Mouse (Mus musculus) midbrain, postnatal 0 days (tissue): ENCODE data around the gene Mecr. TPM values are rescaled to one million over a fixed set of nuclear protein-coding genes. Genes with fewer than 3 reads are reported as not detected.

Experiments
- ATAC-seq: fragments of 200-750 bp; cut with Nextera tagmentation; 2 replicates; pipeline ENCODE4 v1.8.0; 2017; ENCODE audit warnings: moderate number of reproducible peaks, mild to moderate bottlenecking, moderate TSS enrichment, moderate library complexity; ENCODE audit not compliant: low FRiP score
- DNase-seq: peaks from one replicate; pipeline ENCODE4 v3.0.0-alpha.2; 2015; ENCODE audit warnings: low spot score
- H3K27ac ChIP-seq: fragments of 300-500 bp; sonication (generic); 2 replicates; pipeline ENCODE4 v1.5.1; 2014; ENCODE audit warnings: low read depth, mild to moderate bottlenecking, low read length, mixed read lengths
- H3K27me3 ChIP-seq: fragments of 300-500 bp; sonication (generic); 2 replicates; pipeline ENCODE4 v1.6.1; 2014; ENCODE audit warnings: low read length, control low read depth, mixed read lengths; ENCODE audit not compliant: insufficient read depth
- H3K36me3 ChIP-seq: fragments of 300-500 bp; sonication (generic); 2 replicates; pipeline ENCODE4 v1.6.1; 2014; ENCODE audit warnings: low read length, control low read depth, mixed read lengths; ENCODE audit not compliant: insufficient read depth
- H3K4me1 ChIP-seq: fragments of 300-500 bp; sonication (generic); 2 replicates; pipeline ENCODE4 v1.6.1; 2014; ENCODE audit warnings: mild to moderate bottlenecking, control low read depth, antibody characterized with exemption, low read length, mixed read lengths; ENCODE audit not compliant: insufficient read depth
- H3K4me2 ChIP-seq: fragments of 300-500 bp; sonication (generic); 2 replicates; pipeline ENCODE4 v1.6.1; 2014; ENCODE audit warnings: low read depth, mild to moderate bottlenecking, low read length, mixed read lengths; ENCODE audit not compliant: poor library complexity, severe bottlenecking
- H3K4me3 ChIP-seq: fragments of 300-500 bp; sonication (generic); 2 replicates; pipeline ENCODE4 v1.5.1; 2014; ENCODE audit warnings: low read depth, mild to moderate bottlenecking, low read length, moderate library complexity
- H3K9ac ChIP-seq: fragments of 300-500 bp; sonication (generic); replicated peaks from 2 replicates; pipeline ENCODE4 v1.6.1; 2014; ENCODE audit warnings: mild to moderate bottlenecking, low read length, moderate library complexity, mixed read lengths; ENCODE audit not compliant: poor library complexity, severe bottlenecking
- H3K9me3 ChIP-seq: fragments of 300-500 bp; sonication (generic); 2 replicates; pipeline ENCODE4 v1.6.1; 2016; ENCODE audit warnings: low read length, control low read depth
- CTCF ChIP-seq: IDR thresholded peaks from 2 replicates; pipeline ENCODE4 v1.5.1; 2016; ENCODE audit warnings: antibody characterized with exemption, mild to moderate bottlenecking
- WGBS: fragments of 180-500 bp; shearing (Covaris S2); extraction: QIAGEN DNeasy Blood & Tissue Kit; methylation state at CpG from one replicate; pipeline ENCODE4 v1.1.7; 2014; 5-methylcytosine and 5-hydroxymethylcytosine counted together
- polyA plus RNA-seq: library from polyadenylated mRNA; unstranded; fragments of >200 nt; fragmentation: Nextera tagmentation; extraction: Ambion mirVana; gene quantifications from 2 replicates; pipeline ENCODE4 v1.2.1, GENCODE M21; 2015
- total RNA-seq: library from RNA; depleted of rRNA; stranded (reverse); fragments of >200 nt; gene quantifications from 2 replicates; pipeline ENCODE4 v1.2.3, GENCODE M21; 2014

Mecr gene
- total and polyA plus RNA-seq, 2 experiments from 2014 or later: 28.7 to 30.4 TPM

DNA sequence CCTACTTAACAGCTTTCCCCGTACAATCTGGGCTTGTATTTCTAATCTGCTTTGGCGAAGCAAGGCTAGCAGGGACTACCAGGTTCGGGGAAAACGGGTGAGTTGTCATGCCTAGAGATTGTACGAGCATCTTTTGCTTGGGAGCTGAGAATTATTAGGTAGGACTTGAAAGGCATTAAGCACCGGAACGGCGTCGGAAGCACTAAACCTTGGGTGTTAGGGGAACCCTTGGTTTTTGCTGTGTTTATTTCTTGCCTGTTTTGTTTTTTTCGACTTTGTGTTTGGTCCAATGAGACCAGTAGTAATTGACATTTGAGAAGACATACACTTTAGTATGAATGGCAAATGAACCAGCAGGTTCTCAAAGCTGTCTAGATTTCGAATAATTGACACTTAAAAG lies 31.3 kb downstream of the Mecr start:
- no peaks in the 10 kb centered on the region for H3K27me3 ChIP-seq
- H3K9me3 ChIP-seq: no peaks in the 10 kb centered on the region
- 0 out of 2 replicates have a peak, but pooled peaks cover 6% of the 10 kb centered on the region for H3K4me1 ChIP-seq
- no peak for ATAC-seq
- H3K9ac ChIP-seq: peak overlapping the region; percentile 100
- WGBS: 2% methylated on average over 11 of the region's 11 CpGs
- no peak overlapping the region for H3K27ac ChIP-seq
- no peak for DNase-seq
- TF ChIP-seq CTCF: no peak
- H3K4me3 ChIP-seq: peak overlapping the region; percentile 99
- no peaks in the 10 kb centered on the region for H3K36me3 ChIP-seq
- H3K4me2 ChIP-seq: peak overlapping the region; percentile 92

DNA sequence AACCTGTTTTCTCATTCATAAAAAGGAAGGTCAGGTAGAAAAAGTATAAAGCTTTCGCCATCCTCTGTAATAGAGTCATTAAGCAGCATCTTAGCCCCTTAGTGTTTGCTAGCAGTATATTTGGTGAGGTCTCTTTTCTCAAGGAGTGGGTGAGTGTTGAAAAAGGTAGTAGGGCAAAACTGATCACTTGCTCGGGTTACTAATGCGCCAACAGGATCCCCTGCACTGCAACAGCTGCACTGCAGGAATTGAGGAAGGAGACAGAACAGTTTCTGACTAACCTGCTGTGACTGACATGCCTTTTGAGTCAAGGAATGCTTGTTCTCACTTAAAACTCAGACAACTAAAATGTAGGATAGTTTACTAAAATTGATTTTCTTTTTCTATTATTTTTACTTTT lies 32.0 kb downstream of the Mecr start:
- Histone ChIP-seq H3K4me1 (0 out of 2 replicates have a peak, but pooled peaks cover 6% of the 10 kb centered on the region), H3K27me3 (no peaks in the 10 kb centered on the region), H3K4me2 (peak overlapping the region; percentile 92), H3K4me3 (peak overlapping the region; percentile 99), H3K9me3 (no peaks in the 10 kb centered on the region), H3K27ac (no peak overlapping the region), H3K36me3 (no peaks in the 10 kb centered on the region), H3K9ac (peak overlapping the region; percentile 100; the same call in 1 of the 2 replicates)
- ATAC-seq: no peak
- DNase-seq: no peak
- 32% methylated on average over 3 of the region's 3 CpGs for WGBS
- TF ChIP-seq CTCF: no peak

- ATAC-seq (no peak), DNase-seq (no peak)
- TF ChIP-seq CTCF: no peak
- 66% methylated on average over 2 of the region's 2 CpGs for WGBS
- 0 out of 2 replicates have a peak, but pooled peaks cover 6% of the 10 kb centered on the region for H3K4me1 ChIP-seq
- no peak overlapping the region for H3K4me3 ChIP-seq
- no peak overlapping the region for H3K9ac ChIP-seq
- no peaks in the 10 kb centered on the region for H3K27me3 ChIP-seq
- no peaks in the 10 kb centered on the region for H3K9me3 ChIP-seq
- H3K27ac ChIP-seq: no peak overlapping the region
- no peak overlapping the region for H3K4me2 ChIP-seq
- H3K36me3 ChIP-seq: no peaks in the 10 kb centered on the region
Measured at GRCm38 (mm10) chr4:131876836-131877235, 33.6 kb downstream of the Mecr start.

- TF ChIP-seq CTCF: no peak
- H3K4me3 ChIP-seq: no peak overlapping the region
- H3K36me3 ChIP-seq: no peaks in the 10 kb centered on the region
- H3K9me3 ChIP-seq: no peaks in the 10 kb centered on the region
- H3K4me1 ChIP-seq: peaks cover 9% of the 10 kb centered on the region; the same call in 1 of the 2 replicates
- ATAC-seq (no peak), DNase-seq (no peak)
- 56% methylated on average over 1 of the region's 1 CpGs for WGBS
- no peak overlapping the region for H3K27ac ChIP-seq
- H3K4me2 ChIP-seq: no peak overlapping the region
- no peaks in the 10 kb centered on the region for H3K27me3 ChIP-seq
- H3K9ac ChIP-seq: no peak overlapping the region
Measured at GRCm38 (mm10) chr4:131879692-131880091, 36.4 kb downstream of the Mecr start.

DNA sequence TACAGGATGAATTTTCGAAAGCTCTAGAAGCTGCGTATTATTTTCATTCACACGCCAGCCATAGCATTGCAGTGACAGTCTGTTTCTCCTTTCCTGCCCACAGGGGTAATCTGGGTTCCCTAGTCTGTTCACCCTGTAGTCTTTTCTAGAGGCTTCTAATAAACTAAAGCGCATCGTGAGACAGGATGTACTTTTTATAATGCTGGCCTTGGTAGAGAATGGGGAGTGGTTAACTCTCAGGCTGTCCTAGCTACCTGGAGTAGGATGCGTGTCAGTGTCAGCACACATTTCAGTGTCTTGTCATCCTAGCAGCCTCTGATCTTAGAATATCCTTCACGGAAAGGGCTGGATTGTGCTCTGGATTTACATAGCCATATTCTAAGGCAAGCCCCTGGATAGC lies 38.0 kb downstream of the Mecr start:
- no peak for ATAC-seq
- no peaks in the 10 kb centered on the region for H3K27me3 ChIP-seq
- H3K36me3 ChIP-seq: 0 out of 2 replicates have a peak, but pooled peaks cover 10% of the 10 kb centered on the region
- no peak for DNase-seq
- no peak for TF ChIP-seq CTCF
- no peak overlapping the region for H3K4me2 ChIP-seq
- H3K9me3 ChIP-seq: no peaks in the 10 kb centered on the region
- 76% methylated on average over 7 of the region's 7 CpGs for WGBS
- no peak overlapping the region for H3K4me3 ChIP-seq
- no peak overlapping the region for H3K9ac ChIP-seq
- peaks cover 3% of the 10 kb centered on the region; the same call in 1 of the 2 replicates for H3K4me1 ChIP-seq
- no peak overlapping the region for H3K27ac ChIP-seq

DNA sequence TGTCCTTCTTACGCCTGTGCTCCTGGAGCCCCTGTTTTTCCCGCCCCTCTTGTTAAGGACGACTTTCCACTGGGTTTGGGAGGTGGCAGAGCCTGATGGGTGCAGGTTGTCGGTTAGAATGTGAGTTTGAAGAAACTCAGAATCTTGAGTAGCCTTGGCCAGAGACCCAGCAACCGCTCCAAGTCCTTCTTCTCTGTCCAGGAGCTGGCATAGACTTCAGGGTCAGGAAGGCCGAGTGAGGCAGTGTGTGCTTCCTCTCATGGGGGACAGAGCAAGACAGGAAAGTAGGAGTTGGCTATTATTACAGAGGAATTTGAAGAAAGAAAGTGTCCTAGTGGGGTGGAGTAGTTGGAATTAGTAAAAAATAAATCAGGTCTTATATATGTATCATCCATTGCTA lies 40.3 kb downstream of the Mecr start:
- H3K4me2 ChIP-seq: no peak overlapping the region
- no peak for DNase-seq
- 80% methylated on average over 6 of the region's 6 CpGs for WGBS
- H3K4me1 ChIP-seq: peaks cover 3% of the 10 kb centered on the region; the same call in 1 of the 2 replicates
- H3K27me3 ChIP-seq: no peaks in the 10 kb centered on the region
- H3K4me3 ChIP-seq: no peak overlapping the region
- no peak for ATAC-seq
- TF ChIP-seq CTCF: no peak
- no peak overlapping the region for H3K9ac ChIP-seq
- H3K9me3 ChIP-seq: no peaks in the 10 kb centered on the region
- H3K36me3 ChIP-seq: 0 out of 2 replicates have a peak, but pooled peaks cover 13% of the 10 kb centered on the region
- H3K27ac ChIP-seq: no peak overlapping the region
